1 mouse cellular context compared by ENCODE assay signal in the genomic region with DNA sequence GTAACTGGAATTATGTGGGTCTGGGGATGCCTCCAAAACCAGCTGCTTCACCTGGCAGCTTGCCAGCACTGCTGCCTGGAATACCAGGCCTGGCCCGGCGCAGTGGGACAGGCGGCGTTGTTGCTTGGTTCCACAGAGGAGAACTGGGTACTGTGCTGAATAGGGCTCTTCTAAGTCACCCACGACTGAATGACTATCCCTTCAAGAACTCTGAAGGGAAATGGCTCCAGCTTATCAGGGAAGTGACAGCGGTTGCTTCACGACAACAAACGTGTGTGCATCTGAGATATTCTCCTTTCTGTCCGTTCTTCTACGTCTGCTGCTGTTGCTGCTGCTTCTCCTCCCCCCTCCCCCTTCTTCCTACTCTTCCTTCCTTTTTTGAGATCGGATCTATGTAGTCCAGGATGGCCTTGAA.
A peak's percentile ranks its signal among the peaks of the same experiment; 100 is the strongest.
TF ChIP-seq lines count a peak whose summit lies in the region.

No protein-coding gene starts in this region.

TF ChIP-seq in MEL, 35 proteins besides CTCF, POLR2A, EP300 and RAD21 (continued from another document):
- peak; percentile 92 for TF ChIP-seq TBP (IDR thresholded peaks at IDR 0.05; ENCODE audit: low read depth, low read length)
- peak; percentile 98 for TF ChIP-seq TCF12 (IDR thresholded peaks at IDR 0.05; ENCODE audit: low read depth, low read length)
- TF ChIP-seq GATA1 (IDR thresholded peaks at IDR 0.05; ENCODE audit: low read depth, low read length), result peak; percentile 98
- peak; percentile 86 for TF ChIP-seq RCOR1 (IDR thresholded peaks at IDR 0.05; ENCODE audit: low read depth, low read length)
- TF ChIP-seq MAZ (IDR thresholded peaks at IDR 0.05; ENCODE audit: low read depth, low read length), result peak; percentile 86
- peak; percentile 56; the same call in 1 of the 2 replicates for TF ChIP-seq JUND (IDR thresholded peaks at IDR 0.05; ENCODE audit: low read depth, low read length)
- TF ChIP-seq CHD2 (IDR thresholded peaks at IDR 0.05; ENCODE audit: low read length), result peak; percentile 76
- TF ChIP-seq CHD1 (IDR thresholded peaks at IDR 0.05; ENCODE audit: low read depth, low read length), result no peak
